Mouse (Mus musculus) kidney, adult 2 months (tissue): Measurements from ENCODE around the gene Hist1h2bn.

Experiments used
- CTCF ChIP-seq: fragments of 200-500 bp; conservative IDR thresholded peaks from 2 replicates; pipeline ENCODE4 v1.5.1; 2011; ENCODE audit warnings: low read depth, mild to moderate bottlenecking, control low read depth, low read length, moderate library complexity, mixed read lengths; ENCODE audit not compliant: insufficient read depth, insufficient read length
- POLR2A ChIP-seq: fragments of 200-500 bp; IDR thresholded peaks from one replicate; pipeline ENCODE4 v1.6.1; 2011; ENCODE audit warnings: low read depth, low read length, control low read depth

DNA sequence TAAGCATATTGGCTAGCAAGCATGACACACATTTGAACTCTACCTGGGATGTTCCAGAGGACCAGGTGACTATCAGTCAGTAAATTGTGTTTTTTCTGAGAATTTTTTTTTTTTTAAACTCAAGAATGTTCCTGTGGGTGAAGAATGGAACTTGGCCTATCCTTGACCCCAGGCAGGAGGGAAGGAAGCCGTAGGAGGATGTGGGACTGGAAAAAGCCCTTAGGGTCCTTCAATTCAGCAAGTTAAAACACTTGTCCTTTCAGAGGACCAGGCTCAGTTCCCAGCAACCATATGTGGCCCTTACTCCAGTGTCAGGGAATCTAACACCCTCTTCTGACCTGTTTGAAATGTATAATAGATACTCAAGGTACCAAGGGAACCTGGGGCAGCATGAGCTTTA is 24.4 kb upstream of the Hist1h2bn start:
- TF ChIP-seq POLR2A: no peak
- TF ChIP-seq CTCF: no peak
